Comparison of ENCODE assay signal across 28 mouse cellular contexts in the genomic region with DNA sequence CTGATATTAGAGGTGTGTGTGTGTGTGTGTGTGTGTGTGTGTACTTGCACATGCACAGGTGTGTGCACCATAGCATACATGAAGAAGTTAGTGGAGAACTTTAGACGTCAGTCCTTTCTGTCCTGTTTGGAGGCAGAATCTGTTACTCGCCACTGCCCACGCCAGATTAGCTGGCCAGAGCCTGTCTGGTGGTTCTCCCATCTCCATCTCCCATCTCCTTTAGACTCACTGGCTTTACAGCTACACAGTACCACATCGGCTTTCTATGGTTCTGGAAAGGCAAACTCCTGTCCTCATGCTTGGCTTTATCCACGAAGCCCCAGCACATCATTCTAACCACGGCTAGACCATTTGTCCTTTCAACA.
DNase-seq lines count a peak whose midpoint lies in the region; ATAC-seq lines count a peak whose summit lies in the region.
"Had no signal": no experiment of that assay in that cellular context is flagged by ENCODE, and none has a peak within 500 bp of the region (broad histone marks: within the 10 kb centered on the region; RNA-seq: fewer than 3 reads in every experiment).

No protein-coding gene starts in this region.

- no peak overlapping the region for H3K9ac ChIP-seq in kidney, embryonic 15.5 days
- H3K9ac ChIP-seq in intestine, embryonic 15.5 days = no peak overlapping the region
- H3K9ac ChIP-seq in intestine, embryonic 16.5 days (ENCODE audit: low read depth, low read length) = no peak overlapping the region
- H3K9ac ChIP-seq: embryonic facial prominence, embryonic 13.5 days; forebrain, embryonic 13.5 days; heart, embryonic 13.5 days; hindbrain, embryonic 14.5 days had no signal

- H3K36me3 ChIP-seq in kidney, embryonic 15.5 days = no peaks in the 10 kb centered on the region
- no peaks in the 10 kb centered on the region for H3K36me3 ChIP-seq in intestine, embryonic 15.5 days
- no peaks in the 10 kb centered on the region for H3K36me3 ChIP-seq in intestine, embryonic 16.5 days (ENCODE audit: control insufficient read depth, insufficient read depth, low read length)
- H3K36me3 ChIP-seq: embryonic facial prominence, embryonic 10.5 days; embryonic facial prominence, embryonic 13.5 days; forebrain, embryonic 10.5 days; heart, embryonic 10.5 days; heart, embryonic 13.5 days had no signal

- no peak overlapping the region for H3K4me2 ChIP-seq in kidney, embryonic 15.5 days
- no peak overlapping the region for H3K4me2 ChIP-seq in intestine, embryonic 15.5 days (replicated peaks)
- no peak overlapping the region for H3K4me2 ChIP-seq in intestine, embryonic 16.5 days (ENCODE audit: low read depth, low read length)
- H3K4me2 ChIP-seq: embryonic facial prominence, embryonic 13.5 days; forebrain, embryonic 13.5 days; heart, embryonic 13.5 days; hindbrain, embryonic 14.5 days had no signal

- peak; percentile 58 for ATAC-seq in kidney, embryonic 15.5 days (replicated peaks; ENCODE audit: low FRiP score)
- no peak for ATAC-seq in intestine, embryonic 15.5 days
- no peak for ATAC-seq in intestine, embryonic 16.5 days
- ATAC-seq in erythroid progenitor cell, adult 5-6 weeks (replicated peaks; ENCODE audit: low FRiP score, poor library complexity, severe bottlenecking) = no peak
- ATAC-seq: CD4-positive, CD25-positive, alpha-beta regulatory T cell, adult 4 months; forebrain, embryonic 13.5 days; forebrain, embryonic 16.5 days; hindbrain, postnatal 0 days had no signal

- H3K4me1 ChIP-seq in kidney, embryonic 15.5 days = peaks cover 8% of the 10 kb centered on the region
- no peaks in the 10 kb centered on the region for H3K4me1 ChIP-seq in intestine, embryonic 15.5 days (replicated peaks)
- H3K4me1 ChIP-seq in intestine, embryonic 16.5 days (ENCODE audit: control insufficient read depth, insufficient read depth, low read length) = no peaks in the 10 kb centered on the region
- H3K4me1 ChIP-seq: forebrain, embryonic 10.5 days; forebrain, embryonic 13.5 days had no signal

- no peak for DNase-seq in kidney, postnatal 4 days
- no peak for DNase-seq in ovary, adult 18-20 months (ENCODE audit: low spot score)
- DNase-seq: adrenal gland, adult 2 months; adrenal gland, postnatal 14 days; cerebellum, adult 11 months; cerebellum, adult 2 months; cerebellum, adult 9-11 months; cerebellum, postnatal 36 days; embryo, embryonic 11 days; gastrocnemius, postnatal 14 days; heart, adult 18-20 months; heart, postnatal 14 days; heart, postnatal 4 days had no signal

- 0 out of 2 replicates have a peak overlapping the region, but pooled peaks have one; percentile 45 for H3K27ac ChIP-seq in kidney, embryonic 15.5 days
- H3K27ac ChIP-seq in intestine, embryonic 15.5 days = peak overlapping the region; percentile 25; the same call in 1 of the 2 replicates
- H3K27ac ChIP-seq in intestine, embryonic 16.5 days (ENCODE audit: low read length) = 0 out of 2 replicates have a peak overlapping the region, but pooled peaks have one; percentile 17
- H3K27ac ChIP-seq: embryonic facial prominence, embryonic 10.5 days; embryonic facial prominence, embryonic 13.5 days; forebrain, embryonic 10.5 days; forebrain, embryonic 13.5 days; heart, embryonic 10.5 days; heart, embryonic 13.5 days; hindbrain, embryonic 14.5 days; hindbrain, postnatal 0 days had no signal

- no peak overlapping the region for H3K4me3 ChIP-seq in kidney, embryonic 15.5 days (replicated peaks)
- H3K4me3 ChIP-seq in intestine, embryonic 15.5 days (replicated peaks) = no peak overlapping the region
- no peak overlapping the region for H3K4me3 ChIP-seq in intestine, embryonic 16.5 days (ENCODE audit: low read length)
- H3K4me3 ChIP-seq: embryonic facial prominence, embryonic 10.5 days; embryonic facial prominence, embryonic 13.5 days; erythroblast, embryonic 14.5 days; forebrain, embryonic 10.5 days; forebrain, embryonic 13.5 days; heart, embryonic 10.5 days; heart, embryonic 13.5 days had no signal

- 64% methylated on average over 6 of the region's 6 CpGs for WGBS in kidney, embryonic 15.5 days
- WGBS in intestine, embryonic 15.5 days = 72% methylated on average over 6 of the region's 6 CpGs
- WGBS in intestine, embryonic 16.5 days = 80% methylated on average over 6 of the region's 6 CpGs

- no peaks in the 10 kb centered on the region for H3K9me3 ChIP-seq in kidney, embryonic 15.5 days (replicated peaks)
- no peaks in the 10 kb centered on the region for H3K9me3 ChIP-seq in intestine, embryonic 15.5 days
- H3K9me3 ChIP-seq in intestine, embryonic 16.5 days (ENCODE audit: control insufficient read depth, low read length) = no peaks in the 10 kb centered on the region
- H3K9me3 ChIP-seq: embryonic facial prominence, embryonic 10.5 days; embryonic facial prominence, embryonic 13.5 days; forebrain, embryonic 10.5 days; forebrain, embryonic 13.5 days; heart, embryonic 10.5 days; heart, embryonic 13.5 days had no signal

- H3K27me3 ChIP-seq in kidney, embryonic 15.5 days = no peaks in the 10 kb centered on the region
- H3K27me3 ChIP-seq in intestine, embryonic 15.5 days (replicated peaks) = no peaks in the 10 kb centered on the region
- H3K27me3 ChIP-seq in intestine, embryonic 16.5 days (replicated peaks; ENCODE audit: control insufficient read depth, insufficient read depth, low read length) = no peaks in the 10 kb centered on the region
- H3K27me3 ChIP-seq: embryonic facial prominence, embryonic 13.5 days; forebrain, embryonic 13.5 days; heart, embryonic 13.5 days had no signal
